Mouse (Mus musculus): ENCODE measurements at regions not wholly inside any gene's neighbourhood (a gene's known extent, or its start where the extent isn't known, plus 50 kb on each side); places are given as distances from the start of the nearest gene placed in this dataset.
"Not testable (repeated sequence)": the region's sequence is repeated elsewhere in the genome, so short reads cannot be mapped to it uniquely, and the experiment has no call there.

- H3K4me1 ChIP-seq (ENCODE audit: control insufficient read depth, insufficient read depth, insufficient read length); H3K36me3 ChIP-seq (ENCODE audit: control insufficient read depth, insufficient read depth, low read length); H3K27ac ChIP-seq (ENCODE audit: insufficient read depth, low read length); H3K27me3 ChIP-seq (ENCODE audit: control insufficient read depth, insufficient read depth, low read length): not testable (repeated sequence)
- 63% methylated on average over 27 of the region's 27 CpGs for WGBS
- peak overlapping the region; percentile 42; the same call in 1 of the 2 replicates for H3K4me3 ChIP-seq (ENCODE audit: extremely low read depth, insufficient read depth, insufficient read length)
- peak in 1 of 2 experiments; percentile 5 for DNase-seq (ENCODE audit: low read depth in 1 of 2, low spot score in 2 of 2)
Observed at GRCm38 (mm10) chr19:3083438-3083837, 199.3 kb upstream of the Mrpl21 start.

GRCm38 (mm10) chr19:3091771-3092170 lies 190.9 kb upstream of the Mrpl21 start:
- H3K36me3 ChIP-seq (ENCODE audit: control insufficient read depth, insufficient read depth, low read length); H3K4me1 ChIP-seq (ENCODE audit: control insufficient read depth, insufficient read depth, insufficient read length); H3K27me3 ChIP-seq (ENCODE audit: control insufficient read depth, insufficient read depth, low read length); H3K4me3 ChIP-seq (ENCODE audit: extremely low read depth, insufficient read depth, insufficient read length); H3K27ac ChIP-seq (ENCODE audit: insufficient read depth, low read length); DNase-seq (ENCODE audit: low read depth in 1 of 2, low spot score in 2 of 2): not testable (repeated sequence)
- 85% methylated on average over 5 of the region's 5 CpGs for WGBS
